Mouse (Mus musculus): ENCODE measurements around the gene Prep.

Prep gene

GRCm38 (mm10) chr10:45066931-45067308, at the start of gene Prep:
Prep (plus strand) TSS chr10:45067203.
- in situ Hi-C loops (cut with MboI; ENCODE audit: low pct_unique_long_range_greater_than_20kb in 1 of 2, low sequenced_read_pairs in 2 of 2, unreplicated experiment in 1 of 2) = loop anchor here (25.0 kb wide), 2 partner anchors 270 to 295 kb away; partner anchors contain the start of gene Bves (in 1 of the 2)

DNA sequence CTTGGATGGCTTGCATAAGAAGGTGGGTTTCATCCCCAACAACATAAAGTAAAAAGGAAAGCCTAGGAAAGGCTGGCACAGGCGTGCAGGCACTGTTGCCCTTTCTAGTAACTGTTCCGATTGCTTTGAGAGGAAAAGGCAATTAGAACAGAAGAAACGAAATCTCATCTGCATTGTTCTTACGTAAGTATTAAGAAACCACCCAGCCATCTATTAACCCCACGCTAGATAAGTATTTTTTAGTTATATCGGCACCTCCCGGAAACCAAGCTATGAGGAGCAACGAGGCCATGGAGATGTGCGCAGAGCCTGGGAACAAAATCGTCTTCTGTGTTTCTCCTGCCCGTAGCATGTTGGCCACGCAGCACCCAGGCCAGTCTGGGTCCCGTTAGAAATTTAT, 49.7 kb upstream of the Prep start:
- in situ Hi-C loops (cut with MboI; ENCODE audit: low pct_unique_long_range_greater_than_20kb in 1 of 2, low sequenced_read_pairs in 2 of 2, unreplicated experiment in 1 of 2) = loop anchor here (25.0 kb wide), 2 partner anchors 555 to 730 kb away; no protein-coding TSS in a partner anchor

DNA sequence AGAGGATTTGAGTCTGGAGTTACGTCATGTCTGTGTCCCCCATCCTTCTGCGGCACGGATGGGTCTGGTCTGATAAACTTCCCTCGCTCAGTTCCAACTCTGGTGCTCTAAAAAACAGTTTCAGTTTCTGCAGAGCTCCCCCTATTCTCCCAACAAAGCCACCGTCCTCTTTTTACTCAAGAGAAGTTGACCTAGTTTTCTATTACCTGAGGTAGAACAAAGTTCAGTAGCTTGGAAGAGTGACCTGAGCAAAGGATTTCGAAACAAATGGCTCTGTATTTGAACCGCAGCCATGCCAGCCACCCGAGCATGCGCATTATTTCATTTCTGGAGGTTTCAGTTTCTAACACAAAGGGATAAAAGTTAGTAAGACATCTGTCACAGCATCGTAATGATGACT, 49.2 kb upstream of the Prep start:
- in situ Hi-C loops (cut with MboI; ENCODE audit: low pct_unique_long_range_greater_than_20kb in 1 of 2, low sequenced_read_pairs in 2 of 2, unreplicated experiment in 1 of 2) = loop anchor here (25.0 kb wide), 2 partner anchors 556 to 731 kb away; no protein-coding TSS in a partner anchor

DNA sequence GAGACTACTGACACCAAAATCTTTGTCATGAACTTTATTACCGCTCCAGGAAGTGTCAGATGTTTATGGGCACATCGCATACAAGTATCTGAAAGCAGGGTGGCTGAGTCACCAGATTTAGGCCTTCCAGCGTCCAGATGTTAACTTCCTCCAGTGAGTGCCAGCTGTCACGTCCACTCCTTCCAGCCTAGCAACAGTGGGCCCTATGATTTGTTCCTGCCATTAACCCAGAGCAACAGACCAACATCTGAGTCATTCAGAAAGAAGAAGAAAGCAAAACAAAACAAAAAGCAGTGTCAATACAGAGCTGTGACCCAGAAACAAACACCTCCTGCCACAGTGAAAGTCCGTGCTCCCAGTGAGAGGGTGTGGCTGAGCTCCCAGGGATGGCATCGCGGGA, 47.6 kb upstream of the Prep start:
- in situ Hi-C loops (cut with MboI; ENCODE audit: low pct_unique_long_range_greater_than_20kb in 1 of 2, low sequenced_read_pairs in 2 of 2, unreplicated experiment in 1 of 2) = loop anchor here (25.0 kb wide), 2 partner anchors 557 to 732 kb away; no protein-coding TSS in a partner anchor

DNA sequence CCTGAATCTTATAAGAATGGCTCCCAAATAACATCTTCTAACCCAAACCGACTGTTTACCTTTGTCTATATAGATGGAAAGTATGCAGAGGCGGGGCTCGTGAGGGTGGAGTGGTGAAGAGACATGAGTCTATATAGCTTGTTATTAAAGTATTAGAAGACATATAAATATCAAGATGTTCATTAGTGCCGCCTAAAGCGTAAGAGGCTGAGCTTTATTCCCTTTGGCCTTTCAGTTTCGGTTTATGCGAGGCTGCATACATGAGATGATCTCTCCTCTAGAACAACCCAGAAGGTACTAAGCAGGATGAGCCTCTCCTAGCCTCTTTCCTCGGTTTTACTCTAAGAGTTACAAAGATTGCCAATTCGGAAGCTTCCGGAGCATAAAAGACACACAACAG, 47.2 kb upstream of the Prep start:
- in situ Hi-C loops (cut with MboI; ENCODE audit: low pct_unique_long_range_greater_than_20kb in 1 of 2, low sequenced_read_pairs in 2 of 2, unreplicated experiment in 1 of 2) = loop anchor here (25.0 kb wide), 2 partner anchors 558 to 733 kb away; no protein-coding TSS in a partner anchor

DNA sequence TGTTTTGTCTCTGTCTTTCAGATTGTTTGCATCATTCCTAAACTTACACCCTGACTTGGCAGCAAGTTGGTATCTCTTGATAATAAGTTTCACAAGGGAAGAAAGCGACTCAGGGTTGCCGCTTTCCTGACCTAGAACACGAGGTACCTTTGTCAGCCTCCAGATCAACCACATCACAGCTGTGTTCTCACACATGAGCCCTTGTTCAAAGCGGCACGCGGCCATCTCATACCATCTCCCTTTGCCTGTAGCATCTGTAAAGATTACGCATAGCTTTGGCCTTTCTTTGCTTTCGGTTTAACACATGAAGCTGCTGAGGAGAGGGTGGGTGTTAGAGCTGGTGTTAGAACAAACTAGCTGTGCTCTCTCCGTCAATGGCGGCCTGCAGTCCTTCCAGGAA, 46.7 kb upstream of the Prep start:
- in situ Hi-C loops (cut with MboI; ENCODE audit: low pct_unique_long_range_greater_than_20kb in 1 of 2, low sequenced_read_pairs in 2 of 2, unreplicated experiment in 1 of 2) = loop anchor here (25.0 kb wide), 2 partner anchors 558 to 733 kb away; no protein-coding TSS in a partner anchor

- in situ Hi-C loops (cut with MboI; ENCODE audit: low pct_unique_long_range_greater_than_20kb in 1 of 2, low sequenced_read_pairs in 2 of 2, unreplicated experiment in 1 of 2) = loop anchor here in 1 of 2 experiments (25.0 kb wide), 1 partner anchor 738 kb away; no protein-coding TSS in a partner anchor
Measured at GRCm38 (mm10) chr10:45025184-45025583, 41.8 kb upstream of the Prep start.

DNA sequence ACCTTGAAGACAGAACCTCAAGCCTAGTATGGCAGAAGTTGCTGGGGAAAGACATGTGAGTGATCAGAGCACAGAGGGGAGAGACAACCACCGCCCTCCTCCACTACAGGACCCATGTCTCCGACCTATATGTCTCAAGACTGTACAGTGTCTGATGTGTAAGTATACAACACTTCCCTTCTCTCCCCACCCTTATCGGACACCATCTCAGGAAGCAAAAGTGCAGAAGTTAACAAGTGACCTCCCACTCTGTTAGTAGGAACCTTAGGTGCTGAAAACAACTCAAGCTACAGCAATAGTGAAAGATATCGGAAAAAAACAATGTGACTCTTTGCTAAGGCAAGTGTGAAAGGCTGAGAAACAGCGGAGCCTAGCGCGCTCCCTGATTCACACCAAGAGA, 40.1 kb upstream of the Prep start:
- in situ Hi-C loops (cut with MboI; ENCODE audit: low pct_unique_long_range_greater_than_20kb in 1 of 2, low sequenced_read_pairs in 2 of 2, unreplicated experiment in 1 of 2) = loop anchor here in 1 of 2 experiments (25.0 kb wide), 1 partner anchor 740 kb away; no protein-coding TSS in a partner anchor

DNA sequence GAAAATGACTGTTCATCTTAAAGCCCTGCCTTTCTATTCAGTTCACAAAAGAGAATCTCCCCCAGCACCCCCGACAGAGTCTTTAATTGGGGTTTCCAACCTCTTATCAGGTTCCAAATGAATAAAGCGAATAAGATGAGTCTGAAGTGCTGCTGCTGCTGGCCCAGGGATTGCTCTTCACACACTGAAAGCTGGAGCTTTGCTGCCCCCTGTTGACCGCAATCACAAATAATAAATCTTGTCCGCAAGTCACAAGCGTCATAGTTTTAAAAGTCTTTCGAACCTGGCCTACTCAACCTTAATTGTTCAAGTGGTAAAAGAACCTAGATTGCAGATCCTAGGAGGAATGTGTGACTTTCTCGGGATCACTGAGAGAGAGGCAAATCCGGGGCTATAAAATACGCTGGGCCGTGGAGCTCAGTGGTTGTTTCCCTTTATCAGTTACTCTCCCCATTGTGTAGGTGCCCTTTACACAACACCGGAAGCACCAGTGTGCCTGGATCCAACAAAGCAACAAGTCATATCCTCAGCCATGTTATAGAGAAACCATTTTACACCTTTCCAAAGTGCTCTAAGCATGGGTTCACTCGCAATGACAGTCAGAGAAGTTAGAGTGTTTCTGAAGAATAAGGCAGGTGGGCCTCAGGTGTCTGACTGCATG, 21.6 kb upstream of the Prep start:
- in situ Hi-C loops (cut with MboI; ENCODE audit: low pct_unique_long_range_greater_than_20kb in 1 of 2, low sequenced_read_pairs in 2 of 2, unreplicated experiment in 1 of 2) = loop anchor here in 1 of 2 experiments (25.0 kb wide), 1 partner anchor 758 kb away; no protein-coding TSS in a partner anchor

- in situ Hi-C loops (cut with MboI; ENCODE audit: low pct_unique_long_range_greater_than_20kb in 1 of 2, low sequenced_read_pairs in 2 of 2, unreplicated experiment in 1 of 2) = loop anchor here in 1 of 2 experiments (25.0 kb wide), 1 partner anchor 761 kb away; no protein-coding TSS in a partner anchor
Measured at GRCm38 (mm10) chr10:45048158-45048557, 18.8 kb upstream of the Prep start.

- in situ Hi-C loops (cut with MboI; ENCODE audit: low pct_unique_long_range_greater_than_20kb in 1 of 2, low sequenced_read_pairs in 2 of 2, unreplicated experiment in 1 of 2) = loop anchor here in 1 of 2 experiments (25.0 kb wide), 1 partner anchor 761 kb away; no protein-coding TSS in a partner anchor
Measured at GRCm38 (mm10) chr10:45048622-45049021, 18.4 kb upstream of the Prep start.

GRCm38 (mm10) chr10:45051125-45051744, 15.8 kb upstream of the Prep start:
- in situ Hi-C loops (cut with MboI; ENCODE audit: low pct_unique_long_range_greater_than_20kb in 1 of 2, low sequenced_read_pairs in 2 of 2, unreplicated experiment in 1 of 2) = loop anchor here (25.0 kb wide), 2 partner anchors 286 to 311 kb away; partner anchors contain the start of gene Bves (in 1 of the 2)

DNA sequence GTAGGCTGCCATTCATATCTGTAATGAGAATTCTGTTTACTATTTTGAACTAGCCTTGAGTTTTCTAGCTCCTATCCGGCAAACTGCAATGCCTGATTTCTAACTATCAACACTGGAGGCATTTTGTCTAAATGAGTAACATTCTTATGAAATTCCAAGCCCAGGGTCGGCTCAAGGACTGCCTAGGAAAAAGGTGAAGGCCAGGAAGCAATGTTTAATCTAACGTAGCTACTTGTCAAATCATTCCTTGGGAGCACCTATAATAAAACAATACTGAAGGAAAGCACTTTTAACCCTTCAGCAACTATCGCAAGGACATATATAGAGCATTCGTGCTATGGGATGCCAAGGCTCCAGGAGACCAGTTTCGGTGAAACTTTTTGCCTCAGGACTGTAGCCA, 8.6 kb upstream of the Prep start:
- in situ Hi-C loops (cut with MboI; ENCODE audit: low pct_unique_long_range_greater_than_20kb in 1 of 2, low sequenced_read_pairs in 2 of 2, unreplicated experiment in 1 of 2) = loop anchor here (25.0 kb wide), 2 partner anchors 279 to 304 kb away; partner anchors contain the start of gene Bves (in 1 of the 2)

DNA sequence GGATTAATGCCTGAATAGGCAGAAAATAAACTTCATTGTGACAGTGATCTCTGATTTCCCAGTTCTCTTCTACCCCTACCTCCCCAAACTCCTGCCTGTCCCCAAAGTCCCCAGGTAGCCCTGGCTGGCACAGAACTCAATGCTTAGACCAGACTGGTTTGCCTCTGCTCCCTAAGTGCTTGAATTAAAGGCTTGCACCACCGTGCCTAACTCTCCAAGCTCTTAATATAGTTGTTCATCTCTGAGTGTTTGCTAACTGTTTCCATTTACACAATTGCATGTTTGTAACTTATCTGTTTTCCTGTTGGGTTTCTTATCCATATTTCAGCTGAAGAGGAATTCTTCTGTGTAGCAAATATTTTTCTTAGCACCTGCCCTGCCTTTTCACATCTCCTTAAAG, 6.2 kb upstream of the Prep start:
- in situ Hi-C loops (cut with MboI; ENCODE audit: low pct_unique_long_range_greater_than_20kb in 1 of 2, low sequenced_read_pairs in 2 of 2, unreplicated experiment in 1 of 2) = loop anchor here (25.0 kb wide), 2 partner anchors 276 to 301 kb away; partner anchors contain the start of gene Bves (in 1 of the 2)

- in situ Hi-C loops (cut with MboI; ENCODE audit: low pct_unique_long_range_greater_than_20kb in 1 of 2, low sequenced_read_pairs in 2 of 2, unreplicated experiment in 1 of 2) = loop anchor here (25.0 kb wide), 2 partner anchors 271 to 296 kb away; partner anchors contain the start of gene Bves (in 1 of the 2)
Measured at GRCm38 (mm10) chr10:45066131-45066930, 672 bp upstream of the Prep start.

GRCm38 (mm10) chr10:45067436-45067925, 478 bp downstream of the Prep start:
- in situ Hi-C loops (cut with MboI; ENCODE audit: low pct_unique_long_range_greater_than_20kb in 1 of 2, low sequenced_read_pairs in 2 of 2, unreplicated experiment in 1 of 2) = loop anchor here (25.0 kb wide), 2 partner anchors 270 to 295 kb away; partner anchors contain the start of gene Bves (in 1 of the 2)

DNA sequence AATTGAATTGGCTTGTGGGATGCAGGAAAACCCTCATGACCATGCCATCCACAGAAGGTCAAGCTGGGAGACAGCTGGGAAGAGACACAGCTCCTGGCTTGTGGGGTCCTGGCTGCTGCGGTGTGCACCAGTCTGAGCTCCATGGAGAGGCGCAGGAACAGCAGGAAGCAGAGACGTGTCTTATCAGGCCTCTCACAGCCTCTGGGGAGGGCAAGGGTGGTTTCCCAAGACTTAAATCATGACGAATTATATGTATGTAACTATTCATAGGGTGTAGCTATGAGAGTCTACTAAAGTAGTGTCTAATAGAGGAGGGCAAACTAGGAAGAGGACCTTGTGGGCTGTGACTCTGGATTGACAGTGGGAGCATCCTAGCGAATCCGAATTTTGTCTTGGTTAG, 2.6 kb downstream of the Prep start:
- in situ Hi-C loops (cut with MboI; ENCODE audit: low pct_unique_long_range_greater_than_20kb in 1 of 2, low sequenced_read_pairs in 2 of 2, unreplicated experiment in 1 of 2) = loop anchor here (25.0 kb wide), 2 partner anchors 268 to 293 kb away; partner anchors contain the start of gene Bves (in 1 of the 2)

- in situ Hi-C loops (cut with MboI; ENCODE audit: low pct_unique_long_range_greater_than_20kb in 1 of 2, low sequenced_read_pairs in 2 of 2, unreplicated experiment in 1 of 2) = loop anchor here (25.0 kb wide), 2 partner anchors 267 to 292 kb away; partner anchors contain the start of gene Bves (in 1 of the 2)
Measured at GRCm38 (mm10) chr10:45070362-45070761, 3.4 kb downstream of the Prep start.

Data from mouse embryonic stem cell (cell line).